ENCODE assay signal across 11 mouse cellular contexts in genomic region chr5:52977826-52978687, GRCm38 (mm10). TPM values are rescaled to one million over a fixed set of nuclear protein-coding genes. Genes with fewer than 3 reads are reported as not detected.
DNase-seq lines count a peak whose midpoint lies in the region; ATAC-seq and TF ChIP-seq lines count a peak whose summit lies in the region.
"Had no signal": no experiment of that assay in that cellular context is flagged by ENCODE, and none has a peak within 500 bp of the region (broad histone marks: within the 10 kb centered on the region; RNA-seq: fewer than 3 reads in every experiment).

No protein-coding gene starts in this region.

- H3K36me3 ChIP-seq in CH12.LX (replicated peaks in 1 of 2; ENCODE audit: control insufficient read depth in 1 of 2, insufficient read depth in 1 of 2, low read length in 1 of 2) = no peaks in the 10 kb centered on the region
- H3K36me3 ChIP-seq in lung, embryonic 15.5 days = no peaks in the 10 kb centered on the region
- no peaks in the 10 kb centered on the region for H3K36me3 ChIP-seq in neural tube, embryonic 15.5 days

- in situ Hi-C loops in CH12.LX (cut with MboI; ENCODE audit: low pct_ligation_motif_present, low pct_unique_long_range_greater_than_20kb, low sequenced_read_pairs) = no loop called here

- H3K4me2 ChIP-seq in CH12.LX (ENCODE audit: insufficient read depth, low read depth, poor library complexity, severe bottlenecking) = no peak overlapping the region
- no peak overlapping the region for H3K4me2 ChIP-seq in lung, embryonic 15.5 days
- H3K4me2 ChIP-seq in neural tube, embryonic 15.5 days = no peak overlapping the region

- H3K4me3 ChIP-seq in CH12.LX (replicated peaks in 1 of 3; ENCODE audit: low read depth in 2 of 3, low read length in 2 of 3, poor library complexity in 1 of 3) = no peak overlapping the region
- H3K4me3 ChIP-seq in lung, embryonic 15.5 days = no peak overlapping the region
- H3K4me3 ChIP-seq in neural tube, embryonic 15.5 days (replicated peaks) = no peak overlapping the region

- H3K27ac ChIP-seq in CH12.LX (ENCODE audit: insufficient read depth, low read depth) = no peak overlapping the region
- H3K27ac ChIP-seq in lung, embryonic 15.5 days = peak overlapping the region; percentile 34; the same call in 1 of the 2 replicates
- H3K27ac ChIP-seq in neural tube, embryonic 15.5 days (replicated peaks) = no peak overlapping the region

- peaks cover 0 to 12% of the 10 kb centered on the region in 2 experiments; a peak in 2 of 4 replicates for H3K4me1 ChIP-seq in CH12.LX (ENCODE audit: control insufficient read depth in 1 of 2, insufficient read depth in 2 of 2)
- H3K4me1 ChIP-seq in lung, embryonic 15.5 days = 0 out of 2 replicates have a peak, but pooled peaks cover 11% of the 10 kb centered on the region
- H3K4me1 ChIP-seq in neural tube, embryonic 15.5 days = no peaks in the 10 kb centered on the region

- no peak for TF ChIP-seq EP300 in CH12.LX (IDR thresholded peaks at IDR 0.05; ENCODE audit: low read length)

- dilution Hi-C loops in CH12.LX (cut with MboI; ENCODE audit: extremely low pct_ligation_motif_present, extremely low pct_unique_long_range_greater_than_20kb, low sequenced_read_pairs) = no loop called here

- no peak for TF ChIP-seq POLR2A in CH12.LX (IDR thresholded peaks at IDR 0.05; ENCODE audit: low read depth, low read length)

- 56% methylated on average over 9 of the region's 9 CpGs for WGBS in lung, embryonic 15.5 days
- WGBS in neural tube, embryonic 15.5 days = 86% methylated on average over 9 of the region's 9 CpGs

- peak; percentile 33 for DNase-seq in kidney, adult 9 months
- DNase-seq in kidney, postnatal 14 days = no peak
- DNase-seq in CH12.LX (ENCODE audit: extremely low read depth) = peak; percentile 11
- peak; percentile 54 for DNase-seq in ES-CJ7 (ENCODE audit: low read depth, low spot score)
- no peak for DNase-seq in ovary, adult 18-20 months (ENCODE audit: low spot score)
- DNase-seq: gastrocnemius, postnatal 25 days; kidney, adult 11 months had no signal

- peaks cover 4% of the 10 kb centered on the region for H3K9me3 ChIP-seq in CH12.LX (replicated peaks; ENCODE audit: low read length)
- H3K9me3 ChIP-seq in lung, embryonic 15.5 days = no peaks in the 10 kb centered on the region
- no peaks in the 10 kb centered on the region for H3K9me3 ChIP-seq in neural tube, embryonic 15.5 days (replicated peaks)

- H3K79me2 ChIP-seq in CH12.LX (replicated peaks; ENCODE audit: control insufficient read depth, extremely low read depth, insufficient read depth, poor library complexity, severe bottlenecking) = no peaks in the 10 kb centered on the region

- peak; percentile 16 to 45; a peak in 2 of 4 replicates for TF ChIP-seq CTCF in CH12.LX (conservative IDR thresholded peaks at IDR 0.05 in 1 of 2, IDR thresholded peaks at IDR 0.05 in 1 of 2; ENCODE audit: low read depth in 2 of 2, low read length in 2 of 2)

- TF ChIP-seq RAD21 in CH12.LX (IDR thresholded peaks at IDR 0.05; ENCODE audit: low read depth, low read length) = peak; percentile 33

- no peak overlapping the region for H3K9ac ChIP-seq in CH12.LX (ENCODE audit: insufficient read depth, low read depth)
- H3K9ac ChIP-seq in lung, embryonic 15.5 days = no peak overlapping the region
- H3K9ac ChIP-seq in neural tube, embryonic 15.5 days (replicated peaks) = no peak overlapping the region

- no peak for ATAC-seq in lung, embryonic 15.5 days (ENCODE audit: borderline replicate concordance, extremely low read depth, low FRiP score, low TSS enrichment)
- no peak for ATAC-seq in neural tube, embryonic 15.5 days (ENCODE audit: low FRiP score)

- no peaks in the 10 kb centered on the region for H3K27me3 ChIP-seq in CH12.LX (replicated peaks)
- H3K27me3 ChIP-seq in lung, embryonic 15.5 days = no peaks in the 10 kb centered on the region
- no peaks in the 10 kb centered on the region for H3K27me3 ChIP-seq in neural tube, embryonic 15.5 days (replicated peaks)

TF ChIP-seq in CH12.LX, 34 proteins besides CTCF, POLR2A, EP300 and RAD21:
- TF ChIP-seq SIN3A (IDR thresholded peaks at IDR 0.05; ENCODE audit: low read length) (no peak), ZC3H11A (IDR thresholded peaks at IDR 0.05; ENCODE audit: low read depth, low read length) (no peak), MAFK (IDR thresholded peaks at IDR 0.05; ENCODE audit: insufficient replicate concordance, low read length) (no peak), SMC3 (IDR thresholded peaks at IDR 0.05; ENCODE audit: low read depth, low read length) (peak; percentile 12; the same call in 1 of the 2 replicates), USF1 (IDR thresholded peaks at IDR 0.05; ENCODE audit: low read depth, low read length) (no peak), UBTF (IDR thresholded peaks at IDR 0.05; ENCODE audit: low read depth, low read length) (no peak), KAT2A (IDR thresholded peaks at IDR 0.05; ENCODE audit: insufficient replicate concordance, low read length) (no peak), TBP (conservative IDR thresholded peaks at IDR 0.05; ENCODE audit: low read depth, low read length) (no peak), NRF1 (IDR thresholded peaks at IDR 0.05; ENCODE audit: low read depth, low read length) (no peak)

RNA-seq across cellular contexts. Expression of gene Slc34a2, which starts 59.8 kb away (rescaled TPM):
- not detected in 2 replicates for total RNA-seq in CH12.LX (2012; rRNA removed)
- not detected in 2 replicates for total RNA-seq in CH12.LX (2014; rRNA removed)
- polyA plus RNA-seq in CH12.LX (2012; ENCODE audit: insufficient read length, low read depth) = not detected in 2 replicates
- 11.8 and 19.7 TPM in 2 replicates for polyA plus RNA-seq in lung, embryonic 15.5 days (2015; fragmentation: Nextera tagmentation; extraction: Ambion mirVana)
- polyA plus RNA-seq in neural tube, embryonic 15.5 days (2015; fragmentation: Nextera tagmentation; extraction: Ambion mirVana) = 0.09 TPM in 1 of 2 replicates, not detected in the other
- total RNA-seq: gastrocnemius, postnatal 25 days; left cerebral cortex, postnatal 36 days had no signal
- polyA plus RNA-seq: neural tube, embryonic 14.5 days had no signal

Comparison
In these comparisons a context has a peak if more than half of its experiments do, and no peak if none do; other contexts are left out.
1. DNase-seq: peak in kidney, adult 9 months (single experiment), CH12.LX (single experiment) and ES-CJ7 (single experiment); none in kidney, postnatal 14 days (single experiment) and ovary, adult 18-20 months (single experiment).
2. RNA of gene Slc34a2, which starts 59.8 kb away (polyA plus RNA-seq): 11.8 to 19.7 TPM in lung, embryonic 15.5 days; 0.09 TPM in neural tube, embryonic 15.5 days and not detected in CH12.LX; every median in the first group is over 10 times any median in the second.